Mouse (Mus musculus) CH12.LX (cell line): Measurements from ENCODE around the gene Atp4b.

Experiments used
- BHLHE40 ChIP-seq: IDR thresholded peaks from 2 replicates; pipeline ENCODE4 v1.6.1; 2011; ENCODE audit warnings: mild to moderate bottlenecking, low read depth, low read length, improper control_type of control experiment
- CHD1 ChIP-seq: IDR thresholded peaks from 2 replicates; pipeline ENCODE4 v1.6.1; 2012; ENCODE audit warnings: low read depth, low read length, improper control_type of control experiment, inconsistent platforms
- CTCF ChIP-seq, 2 experiments: IDR thresholded peaks in 1 of 2; conservative IDR thresholded peaks in 1 of 2; 2 replicates each; pipeline ENCODE4 v1.5.1; 2011 to 2012; ENCODE audit warnings: low read depth in 2 of 2, low read length in 2 of 2, improper control_type of control experiment in 1 of 2, inconsistent platforms in 1 of 2, mild to moderate bottlenecking in 1 of 2, moderate library complexity in 1 of 2
- MYC ChIP-seq: IDR thresholded peaks from 2 replicates; pipeline ENCODE4 v1.6.1; 2011; ENCODE audit warnings: low read depth, mild to moderate bottlenecking, improper control_type of control experiment, low read length
- RAD21 ChIP-seq: IDR thresholded peaks from 2 replicates; pipeline ENCODE4 v1.6.1; 2011; ENCODE audit warnings: low read depth, mild to moderate bottlenecking, low read length, improper control_type of control experiment, moderate library complexity
- RCOR1 ChIP-seq: conservative IDR thresholded peaks from 2 replicates; pipeline ENCODE4 v1.6.1; 2012; ENCODE audit warnings: low read depth, mild to moderate bottlenecking, inconsistent platforms, low read length, improper control_type of control experiment
- ZKSCAN1 ChIP-seq: IDR thresholded peaks from 2 replicates; pipeline ENCODE4 v1.6.1; 2012; ENCODE audit warnings: low read depth, inconsistent platforms, low read length, improper control_type of control experiment, borderline replicate concordance
- ZMIZ1 ChIP-seq: IDR thresholded peaks from 2 replicates; pipeline ENCODE4 v1.6.1; 2012; ENCODE audit warnings: low read depth, mild to moderate bottlenecking, inconsistent platforms, low read length, improper control_type of control experiment

- no peak for TF ChIP-seq CTCF (conservative IDR thresholded peaks at IDR 0.05 in 1 of 2, IDR thresholded peaks at IDR 0.05 in 1 of 2; ENCODE audit: low read depth in 2 of 2, low read length in 2 of 2)
- no peak for TF ChIP-seq BHLHE40
- no peak for TF ChIP-seq MYC
- no peak for TF ChIP-seq ZKSCAN1
- TF ChIP-seq CHD1: no peak
- no peak for TF ChIP-seq RAD21
- TF ChIP-seq RCOR1: no peak
- TF ChIP-seq ZMIZ1: no peak
Measured at GRCm38 (mm10) chr8:13360213-13360612, 36.4 kb downstream of the Atp4b start.
